Mouse (Mus musculus): ENCODE data around the gene Slc44a5.

- TF ChIP-seq CTCF (IDR thresholded peaks at IDR 0.05; ENCODE audit: borderline replicate concordance, control insufficient read depth, extremely low read depth, insufficient read depth, low read length, poor library complexity) (no peak), POLR2A (IDR thresholded peaks at IDR 0.05; ENCODE audit: control insufficient read depth, extremely low read depth, insufficient read depth, low read length, poor library complexity) (no peak)
Measured at GRCm38 (mm10) chr3:153959035-153959730, 14.1 kb upstream of the Slc44a5 start.

Data from thymus, adult 2 months (tissue).